In the genomic region with DNA sequence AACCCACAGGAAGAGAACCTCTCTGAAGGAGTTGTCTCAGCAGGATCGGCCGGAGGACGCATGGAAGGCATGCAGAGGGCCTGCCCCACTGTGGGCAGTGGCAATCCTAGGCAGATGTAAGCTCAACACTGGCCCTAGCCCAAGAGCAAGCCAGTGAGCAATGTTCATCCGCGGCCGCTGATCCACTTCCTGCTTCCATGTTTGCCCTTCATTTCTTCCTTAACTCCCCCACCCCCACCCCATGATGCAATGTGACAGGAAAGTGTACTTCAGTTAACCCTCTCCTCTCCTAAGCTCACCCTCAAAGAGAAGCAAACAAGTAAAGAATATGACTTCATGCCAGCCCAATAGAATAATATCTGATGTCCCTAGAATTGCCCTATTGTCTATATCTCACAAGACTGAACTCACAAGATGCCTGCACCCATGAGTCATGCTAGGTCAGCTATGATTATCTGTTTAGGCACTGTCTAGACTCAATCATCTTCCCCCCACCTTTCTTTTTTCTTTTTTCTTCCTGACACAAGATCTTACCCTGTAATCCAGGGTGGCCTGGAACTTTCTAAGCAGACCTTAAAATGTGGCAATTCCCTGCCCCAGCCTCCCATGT, we compare ENCODE assay signal across 29 mouse cellular contexts. TPM values are rescaled to one million over a fixed set of nuclear protein-coding genes. Genes with fewer than 3 reads are reported as not detected.
DNase-seq lines count a peak whose midpoint lies in the region; ATAC-seq and TF ChIP-seq lines count a peak whose summit lies in the region.
"Had no signal": no experiment of that assay in that cellular context is flagged by ENCODE, and none has a peak within 500 bp of the region (broad histone marks: within the 10 kb centered on the region; RNA-seq: fewer than 3 reads in every experiment).

No protein-coding gene starts in this region.

- H3K4me2 ChIP-seq in midbrain, embryonic 13.5 days (replicated peaks) = no peak overlapping the region
- H3K4me2 ChIP-seq: embryonic facial prominence, embryonic 12.5 days; limb, embryonic 12.5 days; liver, embryonic 13.5 days; midbrain, embryonic 11.5 days; neural tube, embryonic 13.5 days had no signal

- H3K9ac ChIP-seq in liver, adult 2 months (ENCODE audit: low read depth, low read length) = no peak overlapping the region
- H3K9ac ChIP-seq in ES-E14 (ENCODE audit: insufficient read depth, low read depth, low read length, poor library complexity, severe bottlenecking) = peak overlapping the region; percentile 85
- no peak overlapping the region for H3K9ac ChIP-seq in midbrain, embryonic 13.5 days (replicated peaks)
- H3K9ac ChIP-seq: embryonic facial prominence, embryonic 12.5 days; forebrain, postnatal 0 days; limb, embryonic 12.5 days; liver, embryonic 13.5 days; neural tube, embryonic 13.5 days had no signal

- H3K4me3 ChIP-seq in liver, adult 2 months (ENCODE audit: insufficient read depth, low read depth, low read length) = peak overlapping the region; percentile 4; the same call in 1 of the 2 replicates
- peak overlapping the region; percentile 33 to 64; a peak in 3 of 4 replicates for H3K4me3 ChIP-seq in ES-E14 (ENCODE audit: insufficient read depth in 1 of 2, low read depth in 1 of 2, low read length in 2 of 2, poor library complexity in 1 of 2, severe bottlenecking in 1 of 2)
- no peak overlapping the region for H3K4me3 ChIP-seq in midbrain, embryonic 13.5 days (replicated peaks)
- H3K4me3 ChIP-seq: embryonic facial prominence, embryonic 12.5 days; forebrain, embryonic 10.5 days; limb, embryonic 12.5 days; liver, embryonic 13.5 days; myocyte; neural tube, embryonic 13.5 days had no signal

- peak overlapping the region; percentile 39; the same call in 1 of the 2 replicates for H3K27ac ChIP-seq in liver, adult 2 months (replicated peaks; ENCODE audit: insufficient read depth, low read depth, low read length)
- peak overlapping the region; percentile 27; the same call in 1 of the 2 replicates for H3K27ac ChIP-seq in ES-E14 (ENCODE audit: insufficient read depth, low read depth, low read length, poor library complexity, severe bottlenecking)
- H3K27ac ChIP-seq in midbrain, embryonic 13.5 days = no peak overlapping the region
- H3K27ac ChIP-seq: embryonic facial prominence, embryonic 12.5 days; forebrain, embryonic 10.5 days; limb, embryonic 12.5 days; liver, embryonic 13.5 days; macrophage; neural tube, embryonic 13.5 days had no signal

- peak; percentile 72 for DNase-seq in liver, adult 2 months (ENCODE audit: extremely low read depth, low read depth, low spot score)
- DNase-seq in liver (no peak), ES-E14 (ENCODE audit: low read depth, low spot score) (no peak)
- peak; percentile 28 for DNase-seq in yolk sac, embryonic 10.5 days (ENCODE audit: low spot score)
- DNase-seq in heart, postnatal 25 days (ENCODE audit: low spot score) = no peak
- no peak for DNase-seq in kidney, adult 8-10 months
- DNase-seq: adrenal gland, postnatal 10 days; cerebellum, adult 9-10 months; embryo, embryonic 11 days; forebrain, postnatal 0 days; heart, postnatal 14 days; kidney, adult 9 months; kidney, postnatal 14 days; liver, embryonic 13.5 days; lung, adult 2 months; lung, postnatal 10 days had no signal

- no peak for TF ChIP-seq POLR2A in liver, adult 2 months (IDR thresholded peaks at IDR 0.05; ENCODE audit: extremely low read depth, insufficient read depth, low read length)

- peaks cover 9% of the 10 kb centered on the region for H3K4me1 ChIP-seq in liver, adult 2 months (ENCODE audit: control insufficient read depth, insufficient read depth, low read length)
- peaks cover 2 to 15% of the 10 kb centered on the region in 2 experiments; a peak in 3 of 4 replicates for H3K4me1 ChIP-seq in ES-E14 (ENCODE audit: control insufficient read depth in 2 of 2, insufficient read depth in 2 of 2, low read length in 2 of 2, poor library complexity in 1 of 2)
- no peaks in the 10 kb centered on the region for H3K4me1 ChIP-seq in midbrain, embryonic 13.5 days (replicated peaks)
- H3K4me1 ChIP-seq: embryonic facial prominence, embryonic 12.5 days; limb, embryonic 12.5 days; neural tube, embryonic 13.5 days had no signal

- no peaks in the 10 kb centered on the region for H3K79me2 ChIP-seq in liver, adult 2 months (ENCODE audit: control insufficient read depth, insufficient read depth, low read length)

- WGBS in liver, adult 2 months = 10% methylated on average over 6 of the region's 6 CpGs
- 90% methylated on average over 6 of the region's 6 CpGs for WGBS in midbrain, embryonic 13.5 days

- in situ Hi-C loops in ES-E14 (cut with MboI; ENCODE audit: low sequenced_read_pairs in 2 of 2, unreplicated experiment in 2 of 2) = no loop called here

- no peaks in the 10 kb centered on the region for H3K36me3 ChIP-seq in liver, adult 2 months (ENCODE audit: control insufficient read depth, insufficient read depth, low read length)
- H3K36me3 ChIP-seq in ES-E14 (ENCODE audit: control insufficient read depth, insufficient read depth, low read length, poor library complexity, severe bottlenecking) = no peaks in the 10 kb centered on the region
- H3K36me3 ChIP-seq in midbrain, embryonic 13.5 days = no peaks in the 10 kb centered on the region
- H3K36me3 ChIP-seq: embryonic facial prominence, embryonic 12.5 days; forebrain, embryonic 10.5 days; limb, embryonic 12.5 days; liver, embryonic 13.5 days; neural tube, embryonic 13.5 days had no signal

- peak; percentile 44; the same call in 1 of the 2 replicates for ATAC-seq in granulocyte monocyte progenitor cell, adult 5-6 weeks (replicated peaks; ENCODE audit: poor library complexity, severe bottlenecking)
- no peak for ATAC-seq in midbrain, embryonic 13.5 days
- ATAC-seq: CD4-positive, CD25-positive, alpha-beta regulatory T cell, adult 4 months; forebrain, postnatal 0 days; hindbrain, embryonic 16.5 days had no signal

- H3K27me3 ChIP-seq in liver, adult 2 months (ENCODE audit: control insufficient read depth, insufficient read depth, low read length) = no peaks in the 10 kb centered on the region
- no peaks in the 10 kb centered on the region for H3K27me3 ChIP-seq in midbrain, embryonic 13.5 days
- H3K27me3 ChIP-seq: embryonic facial prominence, embryonic 12.5 days; limb, embryonic 12.5 days; liver, embryonic 13.5 days; neural tube, embryonic 13.5 days had no signal

- no peak for TF ChIP-seq CTCF in liver, adult 2 months (IDR thresholded peaks at IDR 0.05; ENCODE audit: low read depth, low read length)

- H3K9me3 ChIP-seq in ES-E14 (ENCODE audit: control insufficient read depth, insufficient read depth, low read depth, low read length) = no peaks in the 10 kb centered on the region
- no peaks in the 10 kb centered on the region for H3K9me3 ChIP-seq in midbrain, embryonic 13.5 days
- H3K9me3 ChIP-seq: embryonic facial prominence, embryonic 12.5 days; forebrain, embryonic 10.5 days; limb, embryonic 12.5 days; liver, embryonic 13.5 days; neural tube, embryonic 13.5 days had no signal

- intact Hi-C loops in heart, postnatal 25 days (cut with DNase I) = no loop called here

TF ChIP-seq in ES-E14, 5 proteins besides CTCF, POLR2A, EP300 and RAD21:
- no peak for TF ChIP-seq CHD2 (IDR thresholded peaks at IDR 0.05; ENCODE audit: low read depth, low read length)
- TF ChIP-seq ZC3H11A (IDR thresholded peaks at IDR 0.05; ENCODE audit: borderline replicate concordance, low read depth, low read length) = no peak
- TF ChIP-seq HCFC1 (IDR thresholded peaks at IDR 0.05; ENCODE audit: borderline replicate concordance, insufficient read depth, low read length) = no peak
- TF ChIP-seq MAFK (IDR thresholded peaks at IDR 0.05; ENCODE audit: insufficient read depth, low read depth, low read length) = no peak
- TF ChIP-seq ZNF384 (IDR thresholded peaks at IDR 0.05; ENCODE audit: low read depth, low read length) = no peak

RNA-seq across cellular contexts. Expression of gene Ak7, which starts 25.2 kb away (rescaled TPM):
- total RNA-seq in liver, adult 2 months (2014; rRNA removed) = 0.09 and 0.13 TPM in 2 replicates
- 0.05 TPM in 1 of 2 replicates, not detected in the other for polyA plus RNA-seq in liver, adult 2 months (2012; rRNA removed)
- 2.3 and 6.5 TPM in 2 replicates for total RNA-seq in ES-E14 (2012; rRNA removed)
- total RNA-seq in granulocyte monocyte progenitor cell, adult 5-6 weeks (2014; fragmentation: Nextera tagmentation) = 0.21 TPM in 1 of 2 replicates, not detected in the other
- total RNA-seq in granulocyte monocyte progenitor cell, adult 5-6 weeks (2017) = not detected in 2 replicates
- total RNA-seq in heart, postnatal 25 days (2021) = under 1 TPM in 1 of 2 experiments, not detected in 1; 0.08 TPM
- polyA plus RNA-seq in midbrain, embryonic 13.5 days (2015; fragmentation: Nextera tagmentation; extraction: Ambion mirVana) = 0.67 and 1.6 TPM in 2 replicates
- total RNA-seq: gastrocnemius, adult 8-10 months; heart, adult 8-10 months had no signal
- polyA plus RNA-seq: macrophage had no signal

RNA-seq across cellular contexts. Expression of gene Atg2b, which starts 45.9 kb away (rescaled TPM):
- 19.2 and 24.0 TPM in 2 replicates for total RNA-seq in liver, adult 2 months (2014; rRNA removed)
- polyA plus RNA-seq in liver, adult 2 months (2012; rRNA removed) = 9.3 and 10.2 TPM in 2 replicates
- 25.2 and 30.9 TPM in 2 replicates for total RNA-seq in ES-E14 (2012; rRNA removed)
- total RNA-seq in granulocyte monocyte progenitor cell, adult 5-6 weeks (2014; fragmentation: Nextera tagmentation) = 38.3 and 40.6 TPM in 2 replicates
- 18.9 and 21.2 TPM in 2 replicates for total RNA-seq in granulocyte monocyte progenitor cell, adult 5-6 weeks (2017)
- total RNA-seq in heart, postnatal 25 days (2021) = 10 to 100 TPM; 17.0 to 18.8 TPM
- polyA plus RNA-seq in midbrain, embryonic 13.5 days (2015; fragmentation: Nextera tagmentation; extraction: Ambion mirVana) = 14.0 and 14.5 TPM in 2 replicates

RNA-seq across cellular contexts. Expression of gene Gskip, which starts 46.3 kb away (rescaled TPM):
- 6.2 and 9.2 TPM in 2 replicates for total RNA-seq in liver, adult 2 months (2014; rRNA removed)
- polyA plus RNA-seq in liver, adult 2 months (2012; rRNA removed) = 2.6 and 2.8 TPM in 2 replicates
- 7.2 and 8.6 TPM in 2 replicates for total RNA-seq in ES-E14 (2012; rRNA removed)
- 12.5 and 16.3 TPM in 2 replicates for total RNA-seq in granulocyte monocyte progenitor cell, adult 5-6 weeks (2014; fragmentation: Nextera tagmentation)
- total RNA-seq in granulocyte monocyte progenitor cell, adult 5-6 weeks (2017) = 10.4 and 15.7 TPM in 2 replicates
- 1 to 10 TPM; 7.0 to 7.6 TPM for total RNA-seq in heart, postnatal 25 days (2021)
- 37.8 and 39.4 TPM in 2 replicates for polyA plus RNA-seq in midbrain, embryonic 13.5 days (2015; fragmentation: Nextera tagmentation; extraction: Ambion mirVana)

RNA-seq across cellular contexts. Expression of gene Papola, which starts 53.5 kb away (rescaled TPM):
- total RNA-seq in liver, adult 2 months (2014; rRNA removed) = 65.0 and 68.4 TPM in 2 replicates
- polyA plus RNA-seq in liver, adult 2 months (2012; rRNA removed) = 40.0 and 42.0 TPM in 2 replicates
- 95.9 and 131 TPM in 2 replicates for total RNA-seq in ES-E14 (2012; rRNA removed)
- total RNA-seq in granulocyte monocyte progenitor cell, adult 5-6 weeks (2014; fragmentation: Nextera tagmentation) = 143 and 209 TPM in 2 replicates
- 111 and 138 TPM in 2 replicates for total RNA-seq in granulocyte monocyte progenitor cell, adult 5-6 weeks (2017)
- 100 to 1,000 TPM; 124 to 133 TPM for total RNA-seq in heart, postnatal 25 days (2021)
- 212 and 217 TPM in 2 replicates for polyA plus RNA-seq in midbrain, embryonic 13.5 days (2015; fragmentation: Nextera tagmentation; extraction: Ambion mirVana)

Comparison
In these comparisons a context has a peak if more than half of its experiments do, and no peak if none do; other contexts are left out.
1. DNase-seq: peak in liver, adult 2 months (single experiment) and yolk sac, embryonic 10.5 days (single experiment); none in liver (single experiment), ES-E14 (single experiment), heart, postnatal 25 days (single experiment) and kidney, adult 8-10 months (0 of 2).